Mouse (Mus musculus) E14TG2a.4 (cell line): ENCODE data around the gene Adgrl1.
A peak's percentile ranks its signal among the peaks of the same experiment; 100 is the strongest.

Experiments
- CTCF ChIP-seq: conservative IDR thresholded peaks from 2 replicates; pipeline ENCODE4 v1.5.1; 2014; ENCODE audit warnings: low read length
- NANOG ChIP-seq: IDR thresholded peaks from 2 replicates; pipeline ENCODE4 v1.6.1; 2014; ENCODE audit warnings: borderline replicate concordance, low read length, mixed read lengths

- TF ChIP-seq CTCF (peak; percentile 58), NANOG (no peak)
These were observed 2.7 kb upstream of the Adgrl1 start for GRCm38 (mm10) chr8:83897211-83897610.
